Mouse (Mus musculus): ENCODE results near the gene Krtap29-1. TPM values are rescaled to one million over a fixed set of nuclear protein-coding genes. Genes with fewer than 3 reads are reported as not detected.

Krtap29-1 gene
- not detected in 2 replicates for polyA plus RNA-seq (2015; fragmentation: Nextera tagmentation; extraction: Ambion mirVana)

GRCm38 (mm10) chr11:99978953-99979352 is at the start of gene Krtap29-1:
Krtap29-1 (minus strand) TSS chr11:99979053.

GRCm38 (mm10) chr11:100016112-100016511 is 37.3 kb upstream of the Krtap29-1 start, which contains the start of gene Krt33a:
Krt33a (minus strand) TSS chr11:100016212.

GRCm38 (mm10) chr11:99993620-99994383 is 14.9 kb upstream of the Krtap29-1 start, which contains the start of gene Krtap17-1:
Krtap17-1 (minus strand) TSS chr11:99993994.

GRCm38 (mm10) chr11:99986180-99986647 is 7.4 kb upstream of the Krtap29-1 start, which contains the start of gene Krtap16-1:
Krtap16-1 (minus strand) TSS chr11:99986597.

GRCm38 (mm10) chr11:99948175-99948574 is 30.7 kb downstream of the Krtap29-1 start, which contains the start of gene Krtap9-5:
Krtap9-5 (plus strand) TSS chr11:99948475.

GRCm38 (mm10) chr11:99935991-99936390 is 42.9 kb downstream of the Krtap29-1 start, which contains the start of gene Krtap31-2:
Krtap31-2 (plus strand) TSS chr11:99936291.

Other genes with a start within 250 kb of the Krtap29-1 start
- not detected in 2 replicates for gene Gm14180, start 244.8 kb downstream of the Krtap29-1 start, polyA plus RNA-seq (2015; fragmentation: Nextera tagmentation; extraction: Ambion mirVana)
- gene Gm11595, start 206.1 kb downstream of the Krtap29-1 start, polyA plus RNA-seq (2015; fragmentation: Nextera tagmentation; extraction: Ambion mirVana): not detected in 2 replicates
- gene Krtap4-8, start 198.3 kb downstream of the Krtap29-1 start, polyA plus RNA-seq (2015; fragmentation: Nextera tagmentation; extraction: Ambion mirVana): not detected in 2 replicates
- gene Krtap4-9, start 193.9 kb downstream of the Krtap29-1 start, polyA plus RNA-seq (2015; fragmentation: Nextera tagmentation; extraction: Ambion mirVana): not detected in 2 replicates
- not detected in 2 replicates for gene Gm11596, start 185.6 kb downstream of the Krtap29-1 start, polyA plus RNA-seq (2015; fragmentation: Nextera tagmentation; extraction: Ambion mirVana)
- gene Gm11569, start 180.1 kb downstream of the Krtap29-1 start, polyA plus RNA-seq (2015; fragmentation: Nextera tagmentation; extraction: Ambion mirVana): not detected in 2 replicates
- not detected in 2 replicates for gene Gm11554, start 174.6 kb downstream of the Krtap29-1 start, polyA plus RNA-seq (2015; fragmentation: Nextera tagmentation; extraction: Ambion mirVana)
- gene Krtap4-13, start 169.2 kb downstream of the Krtap29-1 start, polyA plus RNA-seq (2015; fragmentation: Nextera tagmentation; extraction: Ambion mirVana): not detected in 2 replicates
- not detected in 2 replicates for gene Gm11564, start 163.4 kb downstream of the Krtap29-1 start, polyA plus RNA-seq (2015; fragmentation: Nextera tagmentation; extraction: Ambion mirVana)
- gene 2300003K06Rik, start 141.0 kb downstream of the Krtap29-1 start, polyA plus RNA-seq (2015; fragmentation: Nextera tagmentation; extraction: Ambion mirVana): not detected in 2 replicates
- not detected in 2 replicates for gene Krtap4-16, start 127.4 kb downstream of the Krtap29-1 start, polyA plus RNA-seq (2015; fragmentation: Nextera tagmentation; extraction: Ambion mirVana)
- not detected in 2 replicates for gene Gm11568, start 121.1 kb downstream of the Krtap29-1 start, polyA plus RNA-seq (2015; fragmentation: Nextera tagmentation; extraction: Ambion mirVana)
- not detected in 2 replicates for gene Gm11559, start 114.6 kb downstream of the Krtap29-1 start, polyA plus RNA-seq (2015; fragmentation: Nextera tagmentation; extraction: Ambion mirVana)
- not detected in 2 replicates for gene Krtap9-1, start 105.7 kb downstream of the Krtap29-1 start, polyA plus RNA-seq (2015; fragmentation: Nextera tagmentation; extraction: Ambion mirVana)
- gene Gm11567, start 99.9 kb downstream of the Krtap29-1 start, polyA plus RNA-seq (2015; fragmentation: Nextera tagmentation; extraction: Ambion mirVana): not detected in 2 replicates
- not detected in 2 replicates for gene Krtap31-1, start 71.1 kb downstream of the Krtap29-1 start, polyA plus RNA-seq (2015; fragmentation: Nextera tagmentation; extraction: Ambion mirVana)
- not detected in 2 replicates for gene Gm11565, start 64.3 kb downstream of the Krtap29-1 start, polyA plus RNA-seq (2015; fragmentation: Nextera tagmentation; extraction: Ambion mirVana)
- gene Krtap31-2, start 42.8 kb downstream of the Krtap29-1 start, polyA plus RNA-seq (2015; fragmentation: Nextera tagmentation; extraction: Ambion mirVana): not detected in 2 replicates
- gene Krtap9-5, start 30.6 kb downstream of the Krtap29-1 start, polyA plus RNA-seq (2015; fragmentation: Nextera tagmentation; extraction: Ambion mirVana): not detected in 2 replicates
- 0.15 TPM in 2 replicates for gene Krtap16-1, start 7.5 kb upstream of the Krtap29-1 start, polyA plus RNA-seq (2015; fragmentation: Nextera tagmentation; extraction: Ambion mirVana)
- gene Krtap17-1, start 14.9 kb upstream of the Krtap29-1 start, polyA plus RNA-seq (2015; fragmentation: Nextera tagmentation; extraction: Ambion mirVana): 3.1 and 3.3 TPM in 2 replicates
- not detected in 2 replicates for gene Krt33a, start 37.2 kb upstream of the Krtap29-1 start, polyA plus RNA-seq (2015; fragmentation: Nextera tagmentation; extraction: Ambion mirVana)
- 0.14 and 0.22 TPM in 2 replicates for gene Krt33b, start 50.8 kb upstream of the Krtap29-1 start, polyA plus RNA-seq (2015; fragmentation: Nextera tagmentation; extraction: Ambion mirVana)
- gene Krt34, start 62.5 kb upstream of the Krtap29-1 start, polyA plus RNA-seq (2015; fragmentation: Nextera tagmentation; extraction: Ambion mirVana): 0.09 TPM in 1 of 2 replicates, not detected in the other
- gene Krt31, start 71.5 kb upstream of the Krtap29-1 start, polyA plus RNA-seq (2015; fragmentation: Nextera tagmentation; extraction: Ambion mirVana): not detected in 2 replicates
- not detected in 2 replicates for gene Krt32, start 109.2 kb upstream of the Krtap29-1 start, polyA plus RNA-seq (2015; fragmentation: Nextera tagmentation; extraction: Ambion mirVana)
- gene Krt35, start 117.2 kb upstream of the Krtap29-1 start, polyA plus RNA-seq (2015; fragmentation: Nextera tagmentation; extraction: Ambion mirVana): 0.19 and 0.25 TPM in 2 replicates
- gene Krt36, start 126.6 kb upstream of the Krtap29-1 start, polyA plus RNA-seq (2015; fragmentation: Nextera tagmentation; extraction: Ambion mirVana): 0.09 TPM in 1 of 2 replicates, not detected in the other
- 0.18 and 0.27 TPM in 2 replicates for gene Krt13, start 142.5 kb upstream of the Krtap29-1 start, polyA plus RNA-seq (2015; fragmentation: Nextera tagmentation; extraction: Ambion mirVana)
- gene Krt15, start 156.9 kb upstream of the Krtap29-1 start, polyA plus RNA-seq (2015; fragmentation: Nextera tagmentation; extraction: Ambion mirVana): 0.13 and 0.25 TPM in 2 replicates
- 5.0 and 6.1 TPM in 2 replicates for gene Krt19, start 169.6 kb upstream of the Krtap29-1 start, polyA plus RNA-seq (2015; fragmentation: Nextera tagmentation; extraction: Ambion mirVana)
- 0.09 and 0.15 TPM in 2 replicates for gene Krt9, start 214.2 kb upstream of the Krtap29-1 start, polyA plus RNA-seq (2015; fragmentation: Nextera tagmentation; extraction: Ambion mirVana)
- gene Krt14, start 228.5 kb upstream of the Krtap29-1 start, polyA plus RNA-seq (2015; fragmentation: Nextera tagmentation; extraction: Ambion mirVana): 0.54 and 0.75 TPM in 2 replicates